In genomic region chr7:45986893-45987292, GRCm38 (mm10) we compare ENCODE assay signal across 29 mouse cellular contexts. TPM values are rescaled to one million over a fixed set of nuclear protein-coding genes. Genes with fewer than 3 reads are reported as not detected.
A peak's percentile ranks its signal among the peaks of the same experiment; 100 is the strongest.
DNase-seq lines count a peak whose midpoint lies in the region; ATAC-seq and TF ChIP-seq lines count a peak whose summit lies in the region.
"Had no signal": no experiment of that assay in that cellular context is flagged by ENCODE, and none has a peak within 500 bp of the region (broad histone marks: within the 10 kb centered on the region; RNA-seq: fewer than 3 reads in every experiment).

No protein-coding gene starts in this region.

- H3K4me1 ChIP-seq in forebrain, postnatal 0 days (ENCODE audit: insufficient read depth), result no peaks in the 10 kb centered on the region
- H3K4me1 ChIP-seq in forebrain, embryonic 13.5 days, result no peaks in the 10 kb centered on the region
- H3K4me1 ChIP-seq in G1E (ENCODE audit: insufficient read depth, low read depth, low read length), result no peaks in the 10 kb centered on the region
- H3K4me1 ChIP-seq: forebrain, embryonic 15.5 days; heart, embryonic 13.5 days; lung, embryonic 15.5 days had no signal

- no peak overlapping the region for H3K4me2 ChIP-seq in forebrain, postnatal 0 days (ENCODE audit: low read depth)
- no peak overlapping the region for H3K4me2 ChIP-seq in forebrain, embryonic 13.5 days
- H3K4me2 ChIP-seq: forebrain, embryonic 15.5 days; heart, embryonic 13.5 days; hindbrain, embryonic 14.5 days; lung, embryonic 15.5 days; midbrain, embryonic 11.5 days had no signal

- no peak overlapping the region for H3K27ac ChIP-seq in forebrain, postnatal 0 days (ENCODE audit: low read depth, low read length)
- H3K27ac ChIP-seq in forebrain, embryonic 13.5 days, result no peak overlapping the region
- H3K27ac ChIP-seq: forebrain, embryonic 15.5 days; heart, embryonic 13.5 days; hindbrain, embryonic 14.5 days; liver, embryonic 14.5 days; lung, embryonic 15.5 days had no signal

- no peaks in the 10 kb centered on the region for H3K36me3 ChIP-seq in forebrain, postnatal 0 days (ENCODE audit: insufficient read depth)
- no peaks in the 10 kb centered on the region for H3K36me3 ChIP-seq in forebrain, embryonic 13.5 days (ENCODE audit: poor library complexity, severe bottlenecking)
- no peaks in the 10 kb centered on the region for H3K36me3 ChIP-seq in G1E (replicated peaks)
- H3K36me3 ChIP-seq: forebrain, embryonic 15.5 days; heart, embryonic 13.5 days; lung, embryonic 15.5 days had no signal

- no peak overlapping the region for H3K9ac ChIP-seq in forebrain, postnatal 0 days
- no peak overlapping the region for H3K9ac ChIP-seq in forebrain, embryonic 13.5 days
- H3K9ac ChIP-seq: forebrain, embryonic 15.5 days; heart, embryonic 13.5 days; hindbrain, embryonic 14.5 days; liver, embryonic 14.5 days; lung, embryonic 15.5 days had no signal

- no peak for TF ChIP-seq CTCF in forebrain, postnatal 0 days (IDR thresholded peaks at IDR 0.05; ENCODE audit: low read depth)
- TF ChIP-seq CTCF in G1E (IDR thresholded peaks at IDR 0.05; ENCODE audit: low read depth, low read length), result no peak

- H3K27me3 ChIP-seq in forebrain, postnatal 0 days (ENCODE audit: insufficient read depth, low read length), result no peaks in the 10 kb centered on the region
- 0 out of 2 replicates have a peak, but pooled peaks cover 2% of the 10 kb centered on the region for H3K27me3 ChIP-seq in forebrain, embryonic 13.5 days
- H3K27me3 ChIP-seq in G1E (ENCODE audit: insufficient read depth, low read length), result peaks cover 3% of the 10 kb centered on the region; the same call in 1 of the 2 replicates
- H3K27me3 ChIP-seq: forebrain, embryonic 15.5 days; lung, embryonic 15.5 days had no signal

- H3K9me3 ChIP-seq in forebrain, postnatal 0 days (ENCODE audit: low read length), result no peaks in the 10 kb centered on the region
- H3K9me3 ChIP-seq in forebrain, embryonic 13.5 days (replicated peaks), result no peaks in the 10 kb centered on the region; the same call in 1 of the 2 replicates
- no peaks in the 10 kb centered on the region for H3K9me3 ChIP-seq in G1E (replicated peaks)
- H3K9me3 ChIP-seq: forebrain, embryonic 15.5 days; heart, embryonic 13.5 days; lung, embryonic 15.5 days had no signal

- no peak overlapping the region for H3K4me3 ChIP-seq in forebrain, postnatal 0 days (ENCODE audit: low read depth, low read length)
- no peak overlapping the region for H3K4me3 ChIP-seq in forebrain, embryonic 13.5 days
- H3K4me3 ChIP-seq in G1E (ENCODE audit: low read depth, low read length), result no peak overlapping the region
- H3K4me3 ChIP-seq: forebrain, embryonic 15.5 days; heart, embryonic 13.5 days; lung, embryonic 15.5 days had no signal

- 70% methylated on average over 6 of the region's 6 CpGs for WGBS in forebrain, postnatal 0 days
- WGBS in forebrain, embryonic 13.5 days, result 76% methylated on average over 6 of the region's 6 CpGs

- ATAC-seq in forebrain, postnatal 0 days, result peak; percentile 18; the same call in 1 of the 2 replicates
- ATAC-seq in forebrain, embryonic 13.5 days, result no peak
- ATAC-seq in G1E (ENCODE audit: extremely low read depth, insufficient number of reproducible peaks, low FRiP score, poor library complexity, severe bottlenecking), result no peak
- ATAC-seq: forebrain, embryonic 15.5 days; inflammation-experienced regulatory T-cells, adult 6 months; midbrain, embryonic 16.5 days had no signal

- no peak for DNase-seq in forebrain, postnatal 0 days
- peak; percentile 31 for DNase-seq in A20 (ENCODE audit: low read depth, low spot score)
- DNase-seq in G1E (ENCODE audit: low spot score), result peak; percentile 14
- DNase-seq in retina, embryonic 14.5 days (ENCODE audit: low spot score), result peak; percentile 21
- DNase-seq in thymus, postnatal 36 days, result no peak
- DNase-seq in cerebellum, postnatal 36 days, result no peak
- DNase-seq in frontal cortex, postnatal 36 days (ENCODE audit: low spot score in 2 of 2), result no peak
- DNase-seq: adrenal gland, adult 8-10 months; cerebellum, adult 8-10 months; cerebellum, postnatal 25 days; heart, postnatal 10 days; kidney, adult 11 months; kidney, postnatal 14 days; layer of hippocampus, adult 9-11 months; lung, postnatal 36 days; thymus, postnatal 14 days had no signal

RNA-seq across cellular contexts. Expression of gene Abcc6, which starts 43.2 kb away (rescaled TPM):
- 0.54 and 0.62 TPM in 2 replicates for total RNA-seq in forebrain, postnatal 0 days (2014; rRNA removed)
- 0.11 and 0.34 TPM in 2 replicates for polyA plus RNA-seq in forebrain, postnatal 0 days (2015; fragmentation: Nextera tagmentation; extraction: Ambion mirVana)
- polyA plus RNA-seq in forebrain, embryonic 13.5 days (2015; fragmentation: Nextera tagmentation; extraction: Ambion mirVana), result 0.13 and 0.28 TPM in 2 replicates
- not detected in 2 replicates for total RNA-seq in G1E (2014; fragmentation: Nextera tagmentation)
- under 0.01 TPM in 2 replicates for total RNA-seq in G1E (2017)
- 0.02 TPM in 1 of 2 replicates, not detected in the other for polyA plus RNA-seq in G1E (2012)
- total RNA-seq: heart, adult 8-10 months; heart, postnatal 10 days; hematopoietic stem cell, adult 5-6 weeks; megakaryocyte, adult 5-6 weeks; neutrophil, adult 5-6 weeks had no signal
- polyA plus RNA-seq: inflammation-experienced regulatory T-cells, adult 6 months had no signal

RNA-seq across cellular contexts. Expression of gene Nomo1, which starts 46.6 kb away (rescaled TPM):
- 40.5 and 41.1 TPM in 2 replicates for total RNA-seq in forebrain, postnatal 0 days (2014; rRNA removed)
- polyA plus RNA-seq in forebrain, postnatal 0 days (2015; fragmentation: Nextera tagmentation; extraction: Ambion mirVana), result 27.3 and 32.9 TPM in 2 replicates
- polyA plus RNA-seq in forebrain, embryonic 13.5 days (2015; fragmentation: Nextera tagmentation; extraction: Ambion mirVana), result 30.7 and 32.3 TPM in 2 replicates
- 26.4 and 35.0 TPM in 2 replicates for total RNA-seq in G1E (2014; fragmentation: Nextera tagmentation)
- total RNA-seq in G1E (2017), result 47.8 and 52.7 TPM in 2 replicates
- polyA plus RNA-seq in G1E (2012), result 43.8 and 47.2 TPM in 2 replicates

Comparison
In these comparisons a context has a peak if more than half of its experiments do, and no peak if none do; other contexts are left out.
1. DNase-seq: peak in A20 (single experiment), G1E (single experiment) and retina, embryonic 14.5 days (single experiment); none in forebrain, postnatal 0 days (single experiment), thymus, postnatal 36 days (0 of 2), cerebellum, postnatal 36 days (0 of 2) and frontal cortex, postnatal 36 days (0 of 2).